Mouse (Mus musculus) MEL (cell line): ENCODE results near the gene Ptk7. TPM values are rescaled to one million over a fixed set of nuclear protein-coding genes. Genes with fewer than 3 reads are reported as not detected.

Experiments used
- DNase-seq: peaks from one replicate; pipeline ENCODE4 v3.0.0; 2011; ENCODE audit warnings: low read depth, low spot score
- H3K27ac ChIP-seq: 2 replicates; pipeline ENCODE4 v1.5.1; 2012; ENCODE audit warnings: low read depth, mild to moderate bottlenecking, control low read depth, low read length, moderate library complexity; ENCODE audit not compliant: control insufficient read depth
- H3K27me3 ChIP-seq, 2 experiments: fragments of 150-350 bp in 1 of 2; sonication (generic) in 1 of 2; 2 replicates each; pipeline ENCODE4 v1.6.1; 2012; ENCODE audit warnings: low read length in 2 of 2, mild to moderate bottlenecking in 2 of 2, improper control_type of control experiment in 1 of 2, moderate library complexity in 1 of 2; ENCODE audit not compliant: insufficient read depth in 2 of 2, control insufficient read depth in 1 of 2
- H3K36me3 ChIP-seq, 2 experiments: 2 replicates each; pipeline ENCODE4 v1.6.1; 2012 to 2014; ENCODE audit warnings: low read length in 2 of 2, improper control_type of control experiment in 1 of 2, inconsistent platforms in 1 of 2, mild to moderate bottlenecking in 1 of 2; ENCODE audit not compliant: insufficient read depth in 2 of 2, control insufficient read depth in 1 of 2
- H3K4me1 ChIP-seq, 2 experiments: fragments of 150-350 bp in 1 of 2; sonication (generic) in 1 of 2; 2 replicates each; pipeline ENCODE4 v1.6.1; 2012; ENCODE audit warnings: low read length in 2 of 2, improper control_type of control experiment in 1 of 2, mild to moderate bottlenecking in 1 of 2; ENCODE audit not compliant: insufficient read depth in 2 of 2, control insufficient read depth in 1 of 2
- H3K4me3 ChIP-seq, 2 experiments: fragments of 150-350 bp in 1 of 2; sonication (generic) in 1 of 2; 2 replicates each; pipeline ENCODE4 v1.5.1; 2012; ENCODE audit warnings: low read depth in 2 of 2, low read length in 2 of 2, mild to moderate bottlenecking in 2 of 2, moderate library complexity in 2 of 2, control low read depth in 1 of 2, improper control_type of control experiment in 1 of 2; ENCODE audit not compliant: control insufficient read depth in 1 of 2, insufficient read depth in 1 of 2
- H3K79me2 ChIP-seq: 2 replicates; pipeline ENCODE4 v1.6.1; 2012; ENCODE audit warnings: mild to moderate bottlenecking, low read length, moderate library complexity; ENCODE audit not compliant: control insufficient read depth, poor library complexity, insufficient read depth
- H3K9ac ChIP-seq: 2 replicates; pipeline ENCODE4 v1.6.1; 2012; ENCODE audit warnings: low read depth, mild to moderate bottlenecking, control low read depth, low read length, moderate library complexity; ENCODE audit not compliant: control insufficient read depth, poor library complexity, severe bottlenecking
- H3K9me3 ChIP-seq: fragments of 150-350 bp; sonication (generic); replicated peaks from 2 replicates; pipeline ENCODE4 v1.6.1; 2012; ENCODE audit warnings: mild to moderate bottlenecking, low read length, improper control_type of control experiment, moderate library complexity; ENCODE audit not compliant: insufficient read depth
- BHLHE40 ChIP-seq: IDR thresholded peaks from 2 replicates; pipeline ENCODE4 v1.6.1; 2012; ENCODE audit warnings: low read depth, mild to moderate bottlenecking, inconsistent platforms, low read length, improper control_type of control experiment, borderline replicate concordance
- CHD1 ChIP-seq: IDR thresholded peaks from 2 replicates; pipeline ENCODE4 v1.6.1; 2012; ENCODE audit warnings: low read depth, mild to moderate bottlenecking, inconsistent platforms, low read length, improper control_type of control experiment
- CHD2 ChIP-seq: IDR thresholded peaks from 2 replicates; pipeline ENCODE4 v1.6.1; 2011; ENCODE audit warnings: low read length, improper control_type of control experiment
- CTCF ChIP-seq, 3 experiments: IDR thresholded peaks in 2 of 3; conservative IDR thresholded peaks in 1 of 3; 2 replicates each; pipeline ENCODE4 v1.5.1; 2011 to 2012; ENCODE audit warnings: low read length in 3 of 3, low read depth in 2 of 3, mild to moderate bottlenecking in 2 of 3, improper control_type of control experiment in 1 of 3, inconsistent platforms in 1 of 3, mixed read lengths in 1 of 3, moderate library complexity in 1 of 3; ENCODE audit not compliant: control insufficient read depth in 1 of 3, insufficient read depth in 1 of 3, poor library complexity in 1 of 3, severe bottlenecking in 1 of 3
- E2F4 ChIP-seq: IDR thresholded peaks from 2 replicates; pipeline ENCODE4 v1.6.1; 2011; ENCODE audit warnings: low read depth, low read length, improper control_type of control experiment, borderline replicate concordance
- ELF1 ChIP-seq: IDR thresholded peaks from 2 replicates; pipeline ENCODE4 v1.6.1; 2014; ENCODE audit warnings: low read depth, mild to moderate bottlenecking, inconsistent platforms, low read length, improper control_type of control experiment, moderate library complexity
- EP300 ChIP-seq, 2 experiments: IDR thresholded peaks; 2 replicates each; pipeline ENCODE4 v1.6.1; 2011; ENCODE audit warnings: improper control_type of control experiment in 2 of 2, low read length in 2 of 2, low read depth in 1 of 2, mild to moderate bottlenecking in 1 of 2
- MAFK ChIP-seq: IDR thresholded peaks from 2 replicates; pipeline ENCODE4 v1.6.1; 2011; ENCODE audit warnings: low read depth, mild to moderate bottlenecking, low read length, improper control_type of control experiment, borderline replicate concordance
- MAX ChIP-seq: IDR thresholded peaks from 2 replicates; pipeline ENCODE4 v1.6.1; 2011; ENCODE audit warnings: low read length, improper control_type of control experiment
- MAZ ChIP-seq: IDR thresholded peaks from 2 replicates; pipeline ENCODE4 v1.6.1; 2012; ENCODE audit warnings: low read depth, mild to moderate bottlenecking, inconsistent platforms, low read length, improper control_type of control experiment
- MEF2A ChIP-seq: IDR thresholded peaks from 2 replicates; pipeline ENCODE4 v1.6.1; 2014; ENCODE audit warnings: low read depth, mild to moderate bottlenecking, inconsistent platforms, low read length, improper control_type of control experiment; ENCODE audit not compliant: poor library complexity, insufficient replicate concordance, severe bottlenecking; ENCODE audit errors: extremely low read depth
- MXI1 ChIP-seq: IDR thresholded peaks from 2 replicates; pipeline ENCODE4 v1.6.1; 2011; ENCODE audit warnings: mild to moderate bottlenecking, low read depth, low read length, improper control_type of control experiment
- MYC ChIP-seq: IDR thresholded peaks from 2 replicates; pipeline ENCODE4 v1.6.1; 2011; ENCODE audit warnings: low read depth, mild to moderate bottlenecking, low read length, improper control_type of control experiment, moderate library complexity
- NELFE ChIP-seq: IDR thresholded peaks from 2 replicates; pipeline ENCODE4 v1.6.1; 2011; ENCODE audit warnings: low read depth, low read length, improper control_type of control experiment
- NRF1 ChIP-seq: IDR thresholded peaks from 2 replicates; pipeline ENCODE4 v1.6.1; 2014; ENCODE audit warnings: low read depth, mild to moderate bottlenecking, inconsistent platforms, low read length, improper control_type of control experiment, moderate library complexity; ENCODE audit not compliant: poor library complexity, insufficient read depth, severe bottlenecking
- POLR2A ChIP-seq, 2 experiments: IDR thresholded peaks; 2 replicates each; pipeline ENCODE4 v1.6.1; 2011 to 2012; ENCODE audit warnings: low read length in 2 of 2, mild to moderate bottlenecking in 2 of 2, control low read depth in 1 of 2, improper control_type of control experiment in 1 of 2, low read depth in 1 of 2, moderate library complexity in 1 of 2; ENCODE audit not compliant: control insufficient read depth in 1 of 2, insufficient read depth in 1 of 2, poor library complexity in 1 of 2
- POLR2AphosphoS2 ChIP-seq: IDR thresholded peaks from 2 replicates; pipeline ENCODE4 v1.6.1; 2011; ENCODE audit warnings: low read length, improper control_type of control experiment
- POLR2AphosphoS5 ChIP-seq: IDR thresholded peaks from 2 replicates; pipeline ENCODE4 v1.6.1; 2012; ENCODE audit warnings: low read depth, borderline replicate concordance, mild to moderate bottlenecking, inconsistent platforms, low read length, moderate library complexity, mixed read lengths
- RAD21 ChIP-seq: IDR thresholded peaks from 2 replicates; pipeline ENCODE4 v1.6.1; 2011; ENCODE audit warnings: mild to moderate bottlenecking, low read depth, low read length, improper control_type of control experiment
- SIN3A ChIP-seq: IDR thresholded peaks from 2 replicates; pipeline ENCODE4 v1.6.1; 2012; ENCODE audit warnings: low read length, improper control_type of control experiment, inconsistent platforms
- SMC3 ChIP-seq: IDR thresholded peaks from 2 replicates; pipeline ENCODE4 v1.6.1; 2011; ENCODE audit warnings: low read depth, low read length, improper control_type of control experiment
- TBP ChIP-seq: IDR thresholded peaks from 2 replicates; pipeline ENCODE4 v1.8.0; 2011; ENCODE audit warnings: low read depth, low read length, improper control_type of control experiment
- TCF12 ChIP-seq: IDR thresholded peaks from 2 replicates; pipeline ENCODE4 v1.6.1; 2014; ENCODE audit warnings: low read depth, mild to moderate bottlenecking, inconsistent platforms, low read length, improper control_type of control experiment, moderate library complexity
- USF2 ChIP-seq, 2 experiments: IDR thresholded peaks; 2 replicates each; pipeline ENCODE4 v1.6.1; 2011 to 2012; ENCODE audit warnings: improper control_type of control experiment in 2 of 2, low read length in 2 of 2, borderline replicate concordance in 1 of 2, inconsistent platforms in 1 of 2, low read depth in 1 of 2, mild to moderate bottlenecking in 1 of 2; ENCODE audit not compliant: insufficient read depth in 1 of 2
- ZC3H11A ChIP-seq: IDR thresholded peaks from 2 replicates; pipeline ENCODE4 v1.6.1; 2012; ENCODE audit warnings: low read depth, mild to moderate bottlenecking, inconsistent platforms, low read length, improper control_type of control experiment
- ZMIZ1 ChIP-seq: IDR thresholded peaks from 2 replicates; pipeline ENCODE4 v1.6.1; 2012; ENCODE audit warnings: low read depth, mild to moderate bottlenecking, inconsistent platforms, low read length, improper control_type of control experiment, moderate library complexity
- ZNF384 ChIP-seq: IDR thresholded peaks from 2 replicates; pipeline ENCODE4 v1.6.1; 2012; ENCODE audit warnings: low read depth, mild to moderate bottlenecking, inconsistent platforms, low read length, improper control_type of control experiment
- polyA plus RNA-seq, 2 experiments: library from polyadenylated mRNA; stranded (reverse) in 1 of 2; unstranded in 1 of 2; fragments of >175 nt in 1 of 2; fragments of >200 nt in 1 of 2; gene quantifications; 2 replicates each; pipeline versions ENCODE4 v1.2.1 to v1.2.4; 2012; ENCODE audit warnings: low replicate concordance in 2 of 2, low read depth in 1 of 2; ENCODE audit not compliant: insufficient read length in 2 of 2, insufficient read depth in 1 of 2, missing spikeins in 1 of 2
- total RNA-seq: library from RNA; depleted of rRNA; stranded (reverse); fragments of 300-350 nt; gene quantifications from 2 replicates; pipeline ENCODE4 v1.2.3, GENCODE M21; 2012

Gene Ptk7
- total and polyA plus RNA-seq, 3 experiments = 0.04 to 0.10 TPM; not detected in 1

DNA sequence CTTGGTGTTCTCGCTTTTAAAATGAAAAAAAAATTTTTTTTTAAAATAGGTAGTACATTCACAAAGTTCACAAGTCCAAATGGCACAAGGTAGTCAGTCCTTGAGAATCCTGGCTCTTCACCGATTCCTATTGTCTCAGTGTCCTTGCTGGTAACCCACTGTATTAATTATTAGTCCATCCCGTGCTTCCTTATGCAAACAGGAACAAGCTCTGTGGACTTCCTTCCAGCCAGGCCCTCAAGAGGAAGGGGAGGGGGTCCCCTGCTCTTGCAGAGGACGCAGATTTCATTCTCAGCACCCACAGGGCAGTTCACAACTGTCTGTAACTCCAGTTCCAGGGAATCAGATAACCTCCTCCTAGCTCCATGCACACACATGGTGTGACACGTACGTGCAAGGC, 26.8 kb upstream of the Ptk7 start:
- TF ChIP-seq MAFK (no peak), ELF1 (no peak), USF2 (IDR thresholded peaks at IDR 0.05; ENCODE audit: borderline replicate concordance in 1 of 2, insufficient read depth in 1 of 2, low read depth in 1 of 2, low read length in 2 of 2) (no peak), ZNF384 (no peak), CTCF (IDR thresholded peaks at IDR 0.05 in 2 of 3, conservative IDR thresholded peaks at IDR 0.05 in 1 of 3; ENCODE audit: control insufficient read depth in 1 of 3, insufficient read depth in 1 of 3, low read depth in 2 of 3, low read length in 3 of 3, poor library complexity in 1 of 3, severe bottlenecking in 1 of 3) (no peak), NRF1 (no peak), POLR2AphosphoS5 (no peak), ZC3H11A (no peak), ZMIZ1 (no peak), SIN3A (no peak), BHLHE40 (no peak), MEF2A (no peak), NELFE (no peak), MYC (no peak), TCF12 (no peak), SMC3 (no peak), POLR2A (IDR thresholded peaks at IDR 0.05; ENCODE audit: control insufficient read depth in 1 of 2, insufficient read depth in 1 of 2, low read depth in 1 of 2, low read length in 2 of 2, poor library complexity in 1 of 2) (no peak), RAD21 (no peak), TBP (no peak)
- H3K9ac ChIP-seq = no peak overlapping the region
- no peak overlapping the region for H3K4me3 ChIP-seq
- H3K9me3 ChIP-seq = no peaks in the 10 kb centered on the region
- DNase-seq = no peak
- H3K36me3 ChIP-seq = no peaks in the 10 kb centered on the region
- no peak overlapping the region for H3K27ac ChIP-seq
- H3K27me3 ChIP-seq = no peaks in the 10 kb centered on the region
- peaks cover 3 to 6% of the 10 kb centered on the region in 2 experiments; a peak in 3 of 4 replicates for H3K4me1 ChIP-seq
- H3K79me2 ChIP-seq = peaks cover 3% of the 10 kb centered on the region; the same call in 1 of the 2 replicates

GRCm38 (mm10) chr17:46651755-46652547, 22.6 kb upstream of the Ptk7 start:
- Histone ChIP-seq H3K27me3 (no peaks in the 10 kb centered on the region), H3K4me3 (no peak overlapping the region), H3K79me2 (peaks cover 11% of the 10 kb centered on the region), H3K9ac (no peak overlapping the region), H3K36me3 (peaks cover 0 to 4% of the 10 kb centered on the region in 2 experiments; a peak in 2 of 4 replicates), H3K27ac (no peak overlapping the region), H3K4me1 (peaks cover 6 to 8% of the 10 kb centered on the region in 2 experiments; a peak in 3 of 4 replicates), H3K9me3 (no peaks in the 10 kb centered on the region)
- TF ChIP-seq POLR2A (IDR thresholded peaks at IDR 0.05; ENCODE audit: control insufficient read depth in 1 of 2, insufficient read depth in 1 of 2, low read depth in 1 of 2, low read length in 2 of 2, poor library complexity in 1 of 2) (no peak), MAX (no peak), CTCF (IDR thresholded peaks at IDR 0.05 in 2 of 3, conservative IDR thresholded peaks at IDR 0.05 in 1 of 3; ENCODE audit: control insufficient read depth in 1 of 3, insufficient read depth in 1 of 3, low read depth in 2 of 3, low read length in 3 of 3, poor library complexity in 1 of 3, severe bottlenecking in 1 of 3) (no peak), E2F4 (no peak), NELFE (no peak), CHD1 (no peak), BHLHE40 (no peak), CHD2 (no peak), POLR2AphosphoS2 (no peak), MXI1 (no peak), ZC3H11A (no peak), SMC3 (no peak), SIN3A (no peak), EP300 (IDR thresholded peaks at IDR 0.05; ENCODE audit: low read depth in 1 of 2, low read length in 2 of 2) (no peak), MAZ (no peak)
- DNase-seq = no peak
